Mouse (Mus musculus) brain, embryonic 14.5 days (tissue): Measurements from ENCODE around the gene Gstp3.

Experiments
- CTCF ChIP-seq: fragments of 200-500 bp; IDR thresholded peaks from 2 replicates; pipeline ENCODE4 v1.5.1; 2012; ENCODE audit warnings: inconsistent platforms, mild to moderate bottlenecking, moderate library complexity, borderline replicate concordance; ENCODE audit not compliant: insufficient read depth, insufficient read length; ENCODE audit errors: extremely low read depth
- POLR2A ChIP-seq: fragments of 200-500 bp; IDR thresholded peaks from 2 replicates; pipeline ENCODE4 v1.6.1; 2012; ENCODE audit warnings: mild to moderate bottlenecking, inconsistent platforms, borderline replicate concordance; ENCODE audit not compliant: poor library complexity, insufficient read depth, insufficient read length, severe bottlenecking; ENCODE audit errors: extremely low read depth

DNA sequence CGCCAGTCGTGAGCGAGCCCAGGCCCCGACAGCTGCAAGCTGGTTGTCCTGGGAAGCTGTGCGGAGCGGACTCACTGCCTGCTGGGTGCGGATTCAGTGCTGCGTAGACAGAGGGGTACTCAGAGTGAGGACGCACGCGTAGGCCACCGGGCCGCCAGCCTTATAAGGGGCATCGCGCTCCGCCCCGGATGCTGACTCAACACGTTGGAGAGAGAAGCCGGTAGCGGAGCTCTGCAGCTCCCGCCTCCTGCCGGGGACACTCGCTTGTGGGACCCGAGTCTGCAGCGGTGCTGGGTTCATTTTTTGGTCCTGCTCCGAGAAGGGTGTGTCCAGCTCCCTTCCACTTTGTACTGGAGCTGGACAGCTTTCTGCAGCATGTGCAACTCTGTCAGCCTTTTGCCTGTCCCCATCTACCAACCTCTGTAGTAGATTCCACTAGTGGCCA, 21.6 kb downstream of the Gstp3 start, which contains the start of gene Gstp1:
- TF ChIP-seq POLR2A (peak; percentile 55; the same call in 1 of the 2 replicates), CTCF (no peak)
